Mouse (Mus musculus) lung, postnatal 10 days (tissue): ENCODE data around the gene Sash1.
"Not testable (repeated sequence)": the region's sequence is repeated elsewhere in the genome, so short reads cannot be mapped to it uniquely, and the experiment has no call there.

Experiments
- DNase-seq: peaks from one replicate; pipeline ENCODE4 v3.0.0; 2021

The Sash1 gene

GRCm38 (mm10) chr10:8749537-8749936, 136.3 kb downstream of the Sash1 start:
- no peak for DNase-seq

- DNase-seq = no peak
Measured at GRCm38 (mm10) chr10:8747450-8748212, 138.2 kb downstream of the Sash1 start.

- DNase-seq = no peak
Measured at GRCm38 (mm10) chr10:8746082-8746696, 139.7 kb downstream of the Sash1 start.

GRCm38 (mm10) chr10:8742872-8743271, 143.0 kb downstream of the Sash1 start:
- peak; percentile 89 for DNase-seq

- DNase-seq = no peak
Measured at GRCm38 (mm10) chr10:8741505-8741904, 144.4 kb downstream of the Sash1 start.

GRCm38 (mm10) chr10:8740797-8741196, 145.1 kb downstream of the Sash1 start:
- no peak for DNase-seq

- no peak for DNase-seq
Measured at GRCm38 (mm10) chr10:8729387-8730337, 156.2 kb downstream of the Sash1 start.

GRCm38 (mm10) chr10:8719345-8719744, 166.5 kb downstream of the Sash1 start:
- no peak for DNase-seq

- DNase-seq = no peak
Measured at GRCm38 (mm10) chr10:8718831-8719230, 167.0 kb downstream of the Sash1 start.

- no peak for DNase-seq
Measured at GRCm38 (mm10) chr10:8717171-8717570, 168.7 kb downstream of the Sash1 start.

- DNase-seq = peak; percentile 82
Measured at GRCm38 (mm10) chr10:8715679-8716284, 170.1 kb downstream of the Sash1 start.

GRCm38 (mm10) chr10:8696636-8697035, 189.2 kb downstream of the Sash1 start:
- DNase-seq = not testable (repeated sequence)

GRCm38 (mm10) chr10:8693996-8694500, 191.8 kb downstream of the Sash1 start:
- no peak for DNase-seq

GRCm38 (mm10) chr10:8693561-8693960, 192.3 kb downstream of the Sash1 start:
- no peak for DNase-seq

GRCm38 (mm10) chr10:8692531-8692930, 193.3 kb downstream of the Sash1 start:
- DNase-seq = no peak

GRCm38 (mm10) chr10:8686219-8686618, 199.7 kb downstream of the Sash1 start:
- DNase-seq = no peak

- no peak for DNase-seq
Measured at GRCm38 (mm10) chr10:8685269-8685668, 200.6 kb downstream of the Sash1 start.

- DNase-seq = peak; percentile 72
Measured at GRCm38 (mm10) chr10:8682900-8683299, 203.0 kb downstream of the Sash1 start.

- DNase-seq = peak; percentile 13
Measured at GRCm38 (mm10) chr10:8682341-8682740, 203.5 kb downstream of the Sash1 start.

- no peak for DNase-seq
Measured at GRCm38 (mm10) chr10:8676722-8677121, 209.1 kb downstream of the Sash1 start.
